Mouse (Mus musculus) liver, embryonic 12.5 days (tissue): Measurements from ENCODE around the gene Gm10300. TPM values are rescaled to one million over a fixed set of nuclear protein-coding genes. Genes with fewer than 3 reads are reported as not detected.

Experiments used
- ATAC-seq: fragments of 200-750 bp; cut with Nextera tagmentation; 2 replicates; pipeline ENCODE4 v1.8.0; 2017; ENCODE audit warnings: moderate number of reproducible peaks, mild to moderate bottlenecking, moderate library complexity
- H3K27ac ChIP-seq: fragments of 300-500 bp; sonication (generic); 2 replicates; pipeline ENCODE4 v1.5.1; 2016; ENCODE audit warnings: mild to moderate bottlenecking
- H3K27me3 ChIP-seq: fragments of 300-500 bp; sonication (generic); replicated peaks from 2 replicates; pipeline ENCODE4 v1.6.1; 2016; ENCODE audit warnings: mild to moderate bottlenecking, moderate library complexity
- H3K36me3 ChIP-seq: fragments of 300-500 bp; sonication (generic); 2 replicates; pipeline ENCODE4 v1.6.1; 2016; ENCODE audit warnings: mild to moderate bottlenecking, moderate library complexity
- H3K4me1 ChIP-seq: fragments of 300-500 bp; sonication (generic); 2 replicates; pipeline ENCODE4 v1.6.1; 2016
- H3K4me2 ChIP-seq: fragments of 300-500 bp; sonication (generic); 2 replicates; pipeline ENCODE4 v1.6.1; 2016; ENCODE audit warnings: mild to moderate bottlenecking, moderate library complexity
- H3K4me3 ChIP-seq: fragments of 300-500 bp; sonication (generic); 2 replicates; pipeline ENCODE4 v1.5.1; 2016; ENCODE audit warnings: mild to moderate bottlenecking, moderate library complexity
- H3K9ac ChIP-seq: fragments of 300-500 bp; sonication (generic); 2 replicates; pipeline ENCODE4 v1.6.1; 2016; ENCODE audit warnings: mild to moderate bottlenecking, moderate library complexity
- H3K9me3 ChIP-seq: fragments of 300-500 bp; sonication (generic); replicated peaks from 2 replicates; pipeline ENCODE4 v1.6.1; 2016; ENCODE audit warnings: mild to moderate bottlenecking, moderate library complexity
- WGBS: fragments of 180-500 bp; shearing (Covaris S2); methylation state at CpG from one replicate; pipeline ENCODE4 v1.1.7; 2016; ENCODE audit not compliant: insufficient replicate concordance; 5-methylcytosine and 5-hydroxymethylcytosine counted together
- polyA plus RNA-seq: library from polyadenylated mRNA; unstranded; fragments of >200 nt; fragmentation: Nextera tagmentation; extraction: Ambion mirVana; gene quantifications from 2 replicates; pipeline ENCODE4 v1.2.1, GENCODE M21; 2016

Gm10300 gene
- polyA plus RNA-seq: 0.42 and 0.45 TPM in 2 replicates

GRCm38 (mm10) chr4:132074077-132074932, at the start of gene Gm10300:
Gene Gm10300 (plus strand): TSS chr4:132074697.
- 0% methylated on average over 42 of the region's 42 CpGs for WGBS
- ATAC-seq: peak; percentile 8; the same call in 1 of the 2 replicates
- no peaks in the 10 kb centered on the region for H3K27me3 ChIP-seq
- H3K9ac ChIP-seq: peak within 1 kb of the TSS; percentile 96
- peak within 1 kb of the TSS; percentile 93 for H3K4me2 ChIP-seq
- peaks cover 41% of the 10 kb centered on the region for H3K36me3 ChIP-seq
- H3K4me3 ChIP-seq: peak within 1 kb of the TSS; percentile 89
- H3K4me1 ChIP-seq: peaks cover 85% of the 10 kb centered on the region
- H3K9me3 ChIP-seq: no peaks in the 10 kb centered on the region
- peak within 1 kb of the TSS; percentile 100 for H3K27ac ChIP-seq

GRCm38 (mm10) chr4:132025264-132025663, 49.2 kb upstream of the Gm10300 start:
- H3K4me3 ChIP-seq: no peak overlapping the region
- no peak for ATAC-seq
- H3K9me3 ChIP-seq: no peaks in the 10 kb centered on the region
- 58% methylated on average over 2 of the region's 2 CpGs for WGBS
- no peaks in the 10 kb centered on the region for H3K27me3 ChIP-seq
- H3K9ac ChIP-seq: peak overlapping the region; percentile 54
- H3K27ac ChIP-seq: peak overlapping the region; percentile 88
- peaks cover 40% of the 10 kb centered on the region for H3K36me3 ChIP-seq
- peak overlapping the region; percentile 22; the same call in 1 of the 2 replicates for H3K4me2 ChIP-seq
- H3K4me1 ChIP-seq: peaks cover 85% of the 10 kb centered on the region

- H3K4me2 ChIP-seq: peak overlapping the region; percentile 22
- H3K9me3 ChIP-seq: no peaks in the 10 kb centered on the region
- 46% methylated on average over 5 of the region's 5 CpGs for WGBS
- peaks cover 40% of the 10 kb centered on the region for H3K36me3 ChIP-seq
- H3K9ac ChIP-seq: peak overlapping the region; percentile 54
- H3K4me3 ChIP-seq: no peak overlapping the region
- peak; percentile 78 for ATAC-seq
- peak overlapping the region; percentile 88 for H3K27ac ChIP-seq
- H3K4me1 ChIP-seq: peaks cover 85% of the 10 kb centered on the region
- no peaks in the 10 kb centered on the region for H3K27me3 ChIP-seq
These were observed 48.6 kb upstream of the Gm10300 start for GRCm38 (mm10) chr4:132025738-132026527.

- H3K9ac ChIP-seq: peak overlapping the region; percentile 59
These were observed 47.3 kb upstream of the Gm10300 start for GRCm38 (mm10) chr4:132027167-132027566.

GRCm38 (mm10) chr4:132027806-132028205, 46.7 kb upstream of the Gm10300 start:
- Histone ChIP-seq H3K27me3 (no peaks in the 10 kb centered on the region), H3K27ac (peak overlapping the region; percentile 89)

More at GRCm38 (mm10) chr4:132027167-132027566, 47.3 kb upstream of the Gm10300 start:
- peak overlapping the region; percentile 89 for H3K27ac ChIP-seq
- H3K27me3 ChIP-seq: no peaks in the 10 kb centered on the region
- WGBS: 45% methylated on average over 6 of the region's 6 CpGs
- H3K4me3 ChIP-seq: no peak overlapping the region
- peak overlapping the region; percentile 48 for H3K4me2 ChIP-seq
- H3K36me3 ChIP-seq: peaks cover 38% of the 10 kb centered on the region
- no peaks in the 10 kb centered on the region for H3K9me3 ChIP-seq
- H3K4me1 ChIP-seq: peaks cover 86% of the 10 kb centered on the region
- peak; percentile 82 for ATAC-seq

GRCm38 (mm10) chr4:132029851-132030741, 44.4 kb upstream of the Gm10300 start:
- Histone ChIP-seq H3K36me3 (peaks cover 27% of the 10 kb centered on the region), H3K27me3 (no peaks in the 10 kb centered on the region), H3K27ac (peak overlapping the region; percentile 89), H3K4me3 (no peak overlapping the region), H3K9ac (peak overlapping the region; percentile 34), H3K9me3 (no peaks in the 10 kb centered on the region), H3K4me1 (peaks cover 92% of the 10 kb centered on the region), H3K4me2 (peak overlapping the region; percentile 38)
- peak; percentile 49 for ATAC-seq
- 26% methylated on average over 10 of the region's 10 CpGs for WGBS

More at GRCm38 (mm10) chr4:132027806-132028205, 46.7 kb upstream of the Gm10300 start:
- Histone ChIP-seq H3K4me2 (peak overlapping the region; percentile 48), H3K4me3 (no peak overlapping the region), H3K9me3 (no peaks in the 10 kb centered on the region), H3K36me3 (peaks cover 37% of the 10 kb centered on the region), H3K9ac (peak overlapping the region; percentile 59), H3K4me1 (peaks cover 87% of the 10 kb centered on the region)
- ATAC-seq: no peak
- 93% methylated on average over 1 of the region's 1 CpGs for WGBS

- peak overlapping the region; percentile 31; the same call in 1 of the 2 replicates for H3K9ac ChIP-seq
- no peaks in the 10 kb centered on the region for H3K27me3 ChIP-seq
- no peak overlapping the region for H3K4me2 ChIP-seq
- ATAC-seq: no peak
- 58% methylated on average over 1 of the region's 1 CpGs for WGBS
- H3K4me1 ChIP-seq: peaks cover 92% of the 10 kb centered on the region
- H3K27ac ChIP-seq: peak overlapping the region; percentile 71; the same call in 1 of the 2 replicates
- no peaks in the 10 kb centered on the region for H3K9me3 ChIP-seq
- H3K36me3 ChIP-seq: peaks cover 45% of the 10 kb centered on the region
- no peak overlapping the region for H3K4me3 ChIP-seq
These were observed 41.3 kb upstream of the Gm10300 start for GRCm38 (mm10) chr4:132033183-132033582.

- Histone ChIP-seq H3K36me3 (peaks cover 49% of the 10 kb centered on the region), H3K9me3 (no peaks in the 10 kb centered on the region), H3K27me3 (no peaks in the 10 kb centered on the region), H3K27ac (peak overlapping the region; percentile 24), H3K4me3 (no peak overlapping the region), H3K9ac (no peak overlapping the region), H3K4me2 (no peak overlapping the region), H3K4me1 (peaks cover 92% of the 10 kb centered on the region)
- WGBS: 81% methylated on average over 2 of the region's 2 CpGs
- no peak for ATAC-seq
These were observed 40.3 kb upstream of the Gm10300 start for GRCm38 (mm10) chr4:132034242-132034641.

- H3K36me3 ChIP-seq: peaks cover 55% of the 10 kb centered on the region
- H3K27ac ChIP-seq: 0 out of 2 replicates have a peak overlapping the region, but pooled peaks have one; percentile 22
- H3K4me1 ChIP-seq: peaks cover 92% of the 10 kb centered on the region
- ATAC-seq: no peak
- no peak overlapping the region for H3K4me2 ChIP-seq
- no peak overlapping the region for H3K9ac ChIP-seq
- H3K9me3 ChIP-seq: no peaks in the 10 kb centered on the region
- 70% methylated on average over 5 of the region's 5 CpGs for WGBS
- no peak overlapping the region for H3K4me3 ChIP-seq
- no peaks in the 10 kb centered on the region for H3K27me3 ChIP-seq
These were observed 37.4 kb upstream of the Gm10300 start for GRCm38 (mm10) chr4:132037137-132037536.

- no peak overlapping the region for H3K4me3 ChIP-seq
- H3K27me3 ChIP-seq: no peaks in the 10 kb centered on the region
- H3K9me3 ChIP-seq: no peaks in the 10 kb centered on the region
- 74% methylated on average over 7 of the region's 7 CpGs for WGBS
- H3K27ac ChIP-seq: peak overlapping the region; percentile 88; the same call in 1 of the 2 replicates
- 0 out of 2 replicates have a peak overlapping the region, but pooled peaks have one; percentile 14 for H3K9ac ChIP-seq
- peaks cover 49% of the 10 kb centered on the region for H3K36me3 ChIP-seq
- H3K4me2 ChIP-seq: no peak overlapping the region
- no peak for ATAC-seq
- H3K4me1 ChIP-seq: peaks cover 92% of the 10 kb centered on the region
These were observed 36.5 kb upstream of the Gm10300 start for GRCm38 (mm10) chr4:132037991-132038390.

GRCm38 (mm10) chr4:132038809-132039208, 35.7 kb upstream of the Gm10300 start:
- Histone ChIP-seq H3K36me3 (peaks cover 43% of the 10 kb centered on the region), H3K4me1 (peaks cover 92% of the 10 kb centered on the region), H3K4me3 (no peak overlapping the region), H3K9me3 (no peaks in the 10 kb centered on the region), H3K27ac (peak overlapping the region; percentile 88), H3K4me2 (no peak overlapping the region), H3K27me3 (no peaks in the 10 kb centered on the region), H3K9ac (0 out of 2 replicates have a peak overlapping the region, but pooled peaks have one; percentile 8)
- ATAC-seq: no peak
- WGBS: 29% methylated on average over 2 of the region's 2 CpGs
